Mouse (Mus musculus) layer of hippocampus, postnatal 36 days (tissue): ENCODE measurements at regions not wholly inside any gene's neighbourhood (a gene's known extent, or its start where the extent isn't known, plus 50 kb on each side); places are given as distances from the start of the nearest gene placed in this dataset.
"Not testable (repeated sequence)": the region's sequence is repeated elsewhere in the genome, so short reads cannot be mapped to it uniquely, and the experiment has no call there.

ENCODE experiments used
- DNase-seq, 2 experiments: peaks; one replicate each; pipeline ENCODE4 v3.0.0; 2022

DNA sequence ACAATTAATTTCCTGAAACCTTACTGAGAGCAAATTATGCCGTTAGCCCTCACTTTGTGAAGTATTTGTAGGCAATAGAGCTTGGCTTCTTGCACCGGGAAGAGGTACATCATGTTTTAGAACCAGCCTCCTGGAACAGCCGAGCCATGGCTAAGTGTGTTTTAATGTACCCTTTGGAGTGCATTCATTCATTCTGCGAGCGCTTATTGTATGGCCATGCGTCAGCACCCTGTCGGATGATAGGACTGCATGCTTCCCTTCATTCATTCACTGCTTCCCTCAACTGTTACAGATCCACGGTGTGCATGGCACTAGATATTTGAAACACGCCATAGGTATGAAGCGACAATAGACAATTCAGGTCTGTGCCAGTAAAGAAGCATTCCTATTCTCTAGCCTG is 409.4 kb upstream of the Ercc4 start:
- DNase-seq, result no peak

- DNase-seq, result no peak
Observed at GRCm38 (mm10) chr16:12703818-12704590, 405.5 kb upstream of the Ercc4 start.

- DNase-seq, result no peak
Observed at GRCm38 (mm10) chr16:12706907-12707306, 402.6 kb upstream of the Ercc4 start.

GRCm38 (mm10) chr16:12721368-12721767 is 388.1 kb upstream of the Ercc4 start:
- not testable (repeated sequence) for DNase-seq

DNA sequence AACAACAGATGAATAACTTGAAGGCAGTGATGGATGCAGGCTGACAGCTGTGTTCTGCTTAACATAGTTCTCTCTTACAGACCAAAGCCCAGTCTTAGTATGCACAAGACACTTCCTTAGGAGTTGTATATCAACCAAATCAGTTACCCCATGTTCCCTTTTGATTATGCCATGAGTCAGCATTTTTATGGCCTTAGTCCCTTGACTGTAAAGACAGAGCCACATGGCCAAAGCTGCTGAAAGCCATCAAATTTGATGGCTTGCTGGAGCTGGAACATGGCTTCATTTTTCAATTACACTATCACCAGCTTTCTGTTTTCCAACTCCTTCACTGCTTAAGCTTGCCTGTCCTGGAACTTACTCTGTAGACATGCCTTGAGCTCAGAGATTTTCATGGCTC is 383.4 kb upstream of the Ercc4 start:
- no peak for DNase-seq

DNA sequence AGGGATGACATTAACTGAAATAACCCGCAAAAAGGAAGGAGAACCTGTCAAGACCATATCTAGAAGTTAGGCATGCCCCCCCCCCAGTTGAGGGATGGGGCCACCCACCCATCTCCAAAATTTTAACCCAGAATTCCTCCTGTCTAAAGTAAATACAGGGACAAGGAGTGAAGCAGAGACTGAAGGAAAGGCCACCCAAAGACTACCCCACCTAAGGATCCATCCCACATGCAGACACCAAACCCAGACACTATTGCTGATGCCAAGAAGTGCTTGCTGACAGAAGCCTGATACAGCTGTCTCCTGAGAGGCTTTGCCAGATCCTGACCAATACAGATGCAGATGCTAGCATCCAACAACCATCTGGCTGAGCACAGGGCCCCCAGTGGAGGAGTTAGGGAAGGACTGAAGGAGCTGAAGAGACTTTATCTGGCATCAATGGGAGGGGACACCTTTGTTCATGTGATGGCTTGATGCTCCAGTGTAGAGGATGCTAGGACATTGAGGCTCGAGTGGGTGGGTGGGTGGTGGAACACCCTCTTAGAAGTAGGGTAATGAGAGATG is 379.2 kb upstream of the Ercc4 start:
- not testable (repeated sequence) for DNase-seq

- no peak for DNase-seq
Observed at GRCm38 (mm10) chr16:12731588-12731987, 377.9 kb upstream of the Ercc4 start.

- no peak for DNase-seq
Observed at GRCm38 (mm10) chr16:12742472-12742871, 367.0 kb upstream of the Ercc4 start.

- no peak for DNase-seq
Observed at GRCm38 (mm10) chr16:12753181-12753580, 356.3 kb upstream of the Ercc4 start.

- no peak for DNase-seq
Observed at GRCm38 (mm10) chr16:12754361-12754760, 355.1 kb upstream of the Ercc4 start.

DNA sequence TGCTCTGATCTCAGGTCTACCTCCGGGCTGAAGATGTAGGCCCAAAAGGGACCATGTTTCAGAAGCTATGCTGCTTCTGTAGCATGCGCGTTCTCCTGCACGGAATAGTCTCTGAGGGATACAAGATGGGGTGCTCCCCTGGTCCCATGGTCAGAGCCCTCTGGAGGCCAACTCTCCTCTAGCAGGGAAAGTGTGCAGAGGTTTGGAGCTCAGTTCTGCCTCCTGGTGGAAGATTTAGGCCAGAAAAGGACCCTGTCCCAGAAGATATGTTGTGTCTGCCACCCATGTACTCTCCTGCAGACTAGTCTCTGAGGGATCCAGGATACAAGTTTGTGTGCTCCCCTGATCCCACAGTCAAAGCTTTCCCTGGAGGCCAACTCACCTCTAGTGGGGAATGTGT is 350.9 kb upstream of the Ercc4 start:
- no peak for DNase-seq

GRCm38 (mm10) chr16:12764166-12764565 is 345.3 kb upstream of the Ercc4 start:
- DNase-seq, result no peak

DNA sequence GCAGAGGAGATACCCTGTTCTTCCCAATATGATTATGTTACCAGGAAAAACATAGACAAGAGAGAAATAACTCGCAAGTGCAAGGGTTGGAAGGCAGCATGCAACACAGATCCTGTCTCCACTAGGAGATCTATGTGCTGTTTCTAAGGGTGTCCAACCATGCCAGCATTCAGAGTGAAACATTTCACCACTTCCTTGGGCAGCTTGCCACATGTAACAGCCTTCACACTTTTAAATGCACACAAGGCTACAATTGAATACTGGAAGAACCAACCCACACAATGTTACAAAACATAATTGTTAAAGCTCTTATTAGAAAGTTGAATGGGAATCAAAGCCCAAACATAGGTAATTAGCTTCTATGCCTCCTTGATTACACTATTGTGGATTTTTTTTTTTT is 344.9 kb upstream of the Ercc4 start:
- DNase-seq, result peak in 1 of 2 experiments; percentile 3

DNA sequence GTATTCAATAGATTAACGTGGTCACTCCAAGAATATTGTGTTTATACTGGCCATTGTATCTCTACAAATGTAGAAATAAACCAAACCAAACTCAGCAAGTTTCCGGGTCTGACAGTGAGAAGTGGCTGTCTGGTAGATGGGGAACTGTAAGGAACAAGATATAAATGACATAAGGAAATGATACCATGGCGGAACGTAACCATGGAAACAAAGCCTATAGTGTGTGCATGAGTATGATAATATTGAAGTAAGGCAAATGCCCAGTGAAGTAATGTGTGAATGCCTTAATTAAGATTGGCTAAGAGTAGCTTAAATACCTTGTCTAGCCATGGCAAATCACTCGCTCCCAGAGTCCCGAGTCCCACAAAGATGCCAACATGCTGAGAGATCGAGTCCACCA is 342.6 kb upstream of the Ercc4 start:
- DNase-seq, result no peak

DNA sequence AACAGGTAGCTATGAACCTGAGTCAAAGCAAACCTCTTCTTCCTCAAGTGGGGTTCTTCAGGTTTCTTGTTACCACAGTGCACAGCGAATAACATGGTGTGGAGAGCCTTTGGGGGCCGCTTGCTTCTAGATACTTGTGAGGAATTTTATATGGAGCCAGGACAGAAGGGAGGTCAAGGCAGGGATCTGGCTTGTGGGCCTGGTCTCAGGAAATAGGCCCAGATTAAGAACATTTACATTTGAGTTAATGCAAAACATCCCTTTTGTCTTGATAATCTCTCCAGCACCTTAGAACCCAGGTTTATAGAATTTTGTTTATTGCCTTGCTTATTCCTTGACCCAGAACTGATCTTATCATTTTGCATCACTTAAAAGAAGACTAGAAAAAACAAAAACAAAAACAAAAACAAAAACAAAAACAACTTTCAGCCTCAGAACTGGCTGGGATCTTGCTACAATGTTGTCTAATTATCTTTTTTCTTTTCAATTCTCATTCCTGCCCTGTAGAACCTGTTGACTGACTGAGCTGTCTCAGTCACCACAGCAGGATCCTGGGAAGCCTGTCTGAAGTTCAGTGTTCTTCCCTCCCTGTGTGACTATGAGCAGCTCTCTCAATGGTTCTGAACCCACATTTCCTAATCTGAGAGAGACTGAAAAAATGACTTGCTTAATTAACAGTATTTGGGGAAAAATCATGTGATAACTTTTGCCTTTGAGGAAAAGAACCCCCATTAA is 341.2 kb upstream of the Ercc4 start:
- no peak for DNase-seq

DNA sequence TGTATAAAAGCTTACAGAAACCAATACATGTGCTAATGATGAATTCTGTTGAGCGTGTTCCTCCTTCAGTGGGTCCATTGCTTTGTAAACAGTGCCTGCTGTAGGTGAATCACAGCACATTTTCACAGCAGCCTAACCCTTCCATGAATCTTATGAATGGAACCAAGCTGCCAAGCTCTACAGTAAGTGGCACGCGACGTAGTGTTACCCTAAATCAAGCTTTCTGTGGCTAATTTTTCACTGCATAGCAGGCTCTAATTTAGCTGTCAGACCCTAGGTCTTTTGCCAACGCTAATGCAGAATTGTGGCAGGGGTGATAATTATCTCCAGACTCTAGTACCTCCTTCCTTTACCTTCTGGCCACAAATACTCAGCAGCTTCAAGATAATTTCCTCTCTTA is 339.0 kb upstream of the Ercc4 start:
- no peak for DNase-seq

DNA sequence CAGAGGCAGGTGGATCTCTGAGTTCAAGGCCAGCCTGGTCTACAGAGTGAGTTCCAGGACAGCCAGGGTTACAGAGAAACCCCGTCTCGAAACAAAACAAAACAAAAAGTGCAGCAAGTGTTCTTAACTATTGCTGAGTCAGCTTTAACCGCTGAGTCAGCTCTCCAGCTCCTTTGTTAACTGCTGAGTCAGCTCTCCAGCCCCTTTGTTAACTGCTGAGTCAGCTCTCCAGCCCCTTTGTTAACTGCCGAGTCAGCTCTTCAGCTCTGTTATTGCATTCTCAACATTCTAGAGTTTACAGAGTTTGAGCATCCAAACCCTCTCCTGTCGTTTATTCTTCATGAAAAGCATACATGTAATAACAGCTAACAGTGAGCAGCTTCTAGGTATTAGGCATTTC is 336.9 kb upstream of the Ercc4 start:
- no peak for DNase-seq

DNA sequence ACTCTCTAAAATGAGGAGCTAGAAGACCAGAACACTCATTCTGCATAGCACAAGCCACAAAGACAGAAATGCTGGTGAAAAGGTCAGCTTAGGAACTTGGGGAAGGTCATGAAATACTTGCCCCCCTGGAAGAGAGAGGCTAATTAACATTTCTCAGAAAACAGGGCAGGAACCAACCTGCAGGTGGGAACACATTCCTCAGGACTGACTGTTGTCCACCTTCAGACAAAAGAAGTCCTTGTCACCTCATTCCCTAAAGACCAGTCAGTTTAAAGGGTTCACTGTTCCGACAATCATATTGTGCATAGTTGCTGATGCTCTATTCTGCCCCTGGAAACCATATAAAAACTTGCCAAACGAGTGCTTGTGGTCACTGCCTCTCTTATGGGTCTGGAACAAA is 333.6 kb upstream of the Ercc4 start:
- DNase-seq, result no peak

DNA sequence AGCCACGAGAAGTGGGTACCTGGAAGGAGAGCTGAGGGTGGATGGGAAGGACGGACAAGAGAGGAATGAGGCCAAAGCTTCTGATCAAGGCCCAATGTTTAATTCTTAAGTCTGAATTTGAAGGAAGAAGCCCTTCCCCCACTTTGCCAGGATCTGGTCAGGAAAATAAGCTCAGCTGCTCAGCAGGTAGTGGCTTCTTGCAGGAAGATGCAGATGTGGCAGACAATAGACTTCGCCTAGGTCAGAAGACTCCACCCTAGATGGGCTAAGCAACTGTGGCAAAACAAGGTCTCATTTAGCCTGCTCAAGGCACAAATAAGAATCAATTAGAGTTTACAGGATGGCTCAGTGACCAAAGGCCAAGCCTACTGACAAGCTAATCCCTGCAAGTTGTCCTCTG is 330.4 kb upstream of the Ercc4 start:
- DNase-seq, result no peak

DNA sequence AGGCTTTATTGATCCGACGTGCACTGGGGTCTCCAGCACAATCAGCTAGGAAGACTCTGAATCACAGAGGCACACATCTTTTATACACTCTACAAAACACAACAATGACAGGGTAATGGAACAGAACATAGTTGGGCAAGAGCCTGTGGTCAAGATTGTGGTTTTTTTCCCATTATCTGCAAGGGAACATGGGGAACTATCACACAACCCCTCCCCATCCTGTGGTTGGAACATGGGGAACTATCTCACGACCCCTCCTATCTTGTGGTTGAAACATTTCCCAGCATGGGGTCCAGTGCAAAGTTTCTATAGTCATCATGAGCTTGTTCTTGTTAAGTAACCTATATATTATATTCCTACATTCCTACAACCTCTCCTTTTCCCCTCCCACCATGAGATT is 328.8 kb upstream of the Ercc4 start:
- DNase-seq, result no peak

GRCm38 (mm10) chr16:12785828-12786227 is 323.7 kb upstream of the Ercc4 start:
- no peak for DNase-seq

GRCm38 (mm10) chr16:12798523-12798922 is 311.0 kb upstream of the Ercc4 start:
- no peak for DNase-seq

DNA sequence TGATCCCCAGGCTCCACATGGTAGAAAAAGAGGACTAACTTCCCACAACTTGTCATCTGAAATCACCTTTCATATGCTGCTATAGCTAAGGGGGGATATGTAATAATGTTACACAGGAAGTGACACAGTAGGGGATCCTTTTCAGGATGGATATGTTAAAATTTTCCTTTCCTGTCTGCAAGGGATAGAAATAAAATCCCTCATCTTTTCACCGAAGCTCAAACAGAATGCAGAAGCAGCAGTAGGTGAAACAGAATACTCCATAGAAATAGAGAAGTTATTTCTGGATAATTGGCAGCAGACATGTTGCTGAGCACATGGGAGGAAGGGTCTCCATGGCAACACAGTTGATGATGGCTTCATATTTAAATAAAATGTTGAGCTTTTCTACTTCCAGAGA is 309.3 kb upstream of the Ercc4 start:
- peak; percentile 23 to 26 for DNase-seq

- DNase-seq, result peak in 1 of 2 experiments; percentile 11
Observed at GRCm38 (mm10) chr16:12802651-12803050, 306.8 kb upstream of the Ercc4 start.
